Mouse (Mus musculus): Measurements from ENCODE around the gene Pdzd3. TPM values are rescaled to one million over a fixed set of nuclear protein-coding genes. Genes with fewer than 3 reads are reported as not detected.

Pdzd3 gene
- total RNA-seq (2023) = under 1 TPM in 1 of 2 experiments, not detected in 1; 0.50 TPM

DNA sequence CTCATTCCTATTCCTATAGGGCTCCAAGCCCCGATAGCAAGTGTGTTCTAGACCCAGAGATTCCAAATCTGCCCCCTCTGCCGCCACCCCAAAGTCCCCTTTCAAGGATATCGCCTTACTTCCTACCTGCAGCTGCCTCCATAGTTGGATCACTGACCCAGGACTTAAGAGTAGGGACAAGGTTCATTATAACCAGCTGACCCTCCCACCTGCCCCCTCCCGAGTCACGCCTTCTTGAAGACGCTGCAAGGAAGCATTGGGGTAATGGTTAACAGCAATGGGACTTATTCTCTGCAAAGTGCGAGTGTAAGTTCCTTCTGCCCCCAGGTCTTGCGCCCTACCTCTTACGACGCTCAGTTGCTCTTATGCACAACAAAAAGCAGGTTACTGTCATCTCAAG, at the start of gene Pdzd3:
Pdzd3 (minus strand) TSS at position 158 of the 400 bp plus-strand sequence.

DNA sequence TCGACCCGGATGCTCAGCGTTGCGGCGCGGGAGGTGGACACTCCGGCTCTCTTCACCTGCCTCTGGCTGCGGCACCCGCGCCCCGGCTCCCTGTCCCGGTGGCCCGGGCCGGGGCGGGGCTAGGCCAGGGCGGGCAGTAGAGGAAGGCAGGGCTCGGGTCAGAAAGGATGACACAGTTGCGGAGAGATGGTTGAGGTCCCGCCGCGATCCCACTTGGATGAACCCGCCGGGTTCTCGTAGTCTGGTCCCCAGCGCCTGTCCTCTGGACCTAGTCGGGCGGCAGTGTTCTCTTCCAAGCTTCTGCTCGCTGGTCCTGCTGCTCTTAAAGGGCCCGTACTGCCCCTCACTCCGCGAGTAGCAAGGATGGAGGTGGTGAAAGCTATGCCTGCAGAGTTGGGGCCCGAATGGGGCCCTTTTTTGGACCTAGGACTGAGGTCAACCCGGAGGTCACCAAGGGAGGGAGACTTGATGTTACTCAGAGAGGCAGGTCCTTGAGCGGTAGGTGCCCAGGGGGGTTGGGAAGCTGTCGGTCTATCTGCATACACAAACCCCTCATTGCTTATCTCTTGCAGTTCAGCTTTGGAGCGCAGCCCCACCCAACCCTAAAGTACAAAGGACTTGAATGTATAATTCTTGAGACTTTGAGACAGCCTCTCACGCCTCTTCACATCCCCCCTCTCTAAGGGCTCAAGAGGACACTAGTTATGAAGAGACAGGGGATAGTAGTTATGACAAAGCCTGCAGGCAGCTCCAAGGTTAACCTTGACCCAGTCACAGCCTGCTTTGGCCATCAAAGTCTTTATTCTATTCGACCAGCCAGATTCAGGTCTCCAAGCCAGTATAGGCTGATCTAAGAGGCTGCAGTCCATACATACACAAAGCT, 37.0 kb upstream of the Pdzd3 start, which contains the start of gene Abcg4:
Abcg4 (minus strand) TSS at position 540 of the 883 bp plus-strand sequence.

DNA sequence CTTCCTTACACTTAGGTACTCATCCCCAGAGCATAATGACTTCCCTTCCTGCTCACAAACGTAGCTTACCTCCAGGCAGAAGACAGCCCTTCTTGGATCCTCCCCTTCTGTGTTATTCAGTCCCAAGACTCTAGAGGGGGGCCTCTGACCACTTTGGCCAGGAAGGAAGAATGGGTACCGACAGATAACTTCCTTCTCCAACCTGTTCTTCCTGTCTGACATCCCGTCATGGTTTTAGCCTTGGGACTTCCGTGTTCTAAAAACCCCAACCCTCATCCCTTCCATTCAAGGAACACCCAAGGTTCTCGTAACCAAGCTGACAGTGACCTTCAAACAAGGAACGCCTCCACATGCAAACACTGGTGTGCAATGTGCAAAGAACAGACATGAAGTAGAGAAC, 17.2 kb upstream of the Pdzd3 start, which contains the start of gene Nlrx1:
Nlrx1 (minus strand) TSS at position 168 of the 400 bp plus-strand sequence.

DNA sequence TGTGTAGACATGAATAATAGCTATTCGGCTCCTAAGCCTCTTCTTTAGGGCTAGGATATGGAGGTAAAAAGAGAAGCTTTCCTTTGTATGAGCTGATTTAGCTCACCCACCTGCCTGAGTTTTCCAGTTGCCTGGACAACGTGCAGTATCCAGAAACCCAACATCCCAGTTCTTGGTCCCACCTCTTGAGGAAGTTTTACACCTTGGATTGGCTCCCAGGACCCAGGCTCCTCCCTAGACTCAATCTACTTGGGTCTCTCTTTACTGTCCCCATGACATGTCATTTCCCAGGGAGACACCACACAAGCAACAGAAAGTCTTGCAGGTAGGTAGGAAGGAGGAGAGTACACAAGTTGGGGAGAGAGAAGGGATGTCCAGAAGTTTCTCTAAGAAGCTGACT, 10.9 kb downstream of the Pdzd3 start, which contains the start of gene Ccdc153:
Ccdc153 (plus strand) TSS at position 278 of the 400 bp plus-strand sequence.

DNA sequence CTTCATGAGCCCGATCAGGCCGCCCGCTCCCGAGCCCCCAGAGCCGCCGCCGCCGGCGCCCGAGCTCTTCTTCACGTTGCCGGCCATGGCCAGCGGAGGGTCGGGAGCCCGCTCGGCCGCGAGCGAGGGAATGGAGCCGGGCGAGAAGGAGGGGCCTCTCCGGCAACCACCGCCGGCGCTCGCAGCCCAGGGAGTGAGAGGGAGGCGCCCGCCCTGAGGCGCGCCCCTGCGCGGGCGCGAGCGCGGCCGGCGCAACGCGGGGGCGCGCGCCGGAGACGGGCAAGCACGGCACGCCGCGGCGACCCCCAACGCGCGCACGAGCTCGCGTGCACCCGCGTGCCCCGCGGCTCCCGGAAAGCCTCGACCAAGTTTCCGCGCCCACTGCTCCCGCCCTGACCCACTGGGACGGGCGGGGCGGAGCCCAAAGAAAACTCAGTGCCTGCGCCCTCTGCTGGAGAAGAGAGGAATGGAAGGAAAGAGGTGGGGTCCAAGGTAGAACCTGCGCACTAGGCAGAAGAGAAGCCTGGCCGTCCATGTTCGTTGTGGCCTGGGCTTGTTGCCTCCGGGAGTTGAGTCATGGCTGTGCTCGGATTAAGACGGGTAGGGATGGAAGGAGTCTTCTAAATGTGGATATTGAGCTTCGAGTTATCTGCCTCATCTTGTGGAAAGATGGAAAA, 17.3 kb downstream of the Pdzd3 start, which contains the start of gene Cbl:
Cbl (minus strand) TSS at position 248 of the 677 bp plus-strand sequence.

Other genes starting within 250 kb of the Pdzd3 start
- gene Thy1, start 208.1 kb downstream of the Pdzd3 start, total RNA-seq (2023) = 100 to 1,000 TPM; 830 to 871 TPM
- 10 to 100 TPM; 17.1 to 18.9 TPM for gene Usp2, start 184.4 kb downstream of the Pdzd3 start, total RNA-seq (2023)
- gene Mfrp, start 149.7 kb downstream of the Pdzd3 start, total RNA-seq (2023) = under 1 TPM; 0.29 to 0.30 TPM
- under 1 TPM in 1 of 2 experiments, not detected in 1; 0.83 TPM for gene C1qtnf5, start 144.2 kb downstream of the Pdzd3 start, total RNA-seq (2023)
- under 1 TPM in 1 of 2 experiments, not detected in 1; 0.17 TPM for gene Gm49380, start 138.0 kb downstream of the Pdzd3 start, total RNA-seq (2023)
- 10 to 100 TPM; 21.5 to 25.5 TPM for gene Rnf26, start 138.0 kb downstream of the Pdzd3 start, total RNA-seq (2023)
- gene Mcam, start 117.0 kb downstream of the Pdzd3 start, total RNA-seq (2023) = under 1 TPM; 0.33 to 0.79 TPM
- gene Cbl, start 17.4 kb downstream of the Pdzd3 start, total RNA-seq (2023) = 100 to 1,000 TPM; 169 to 185 TPM
- gene Ccdc153, start 10.8 kb downstream of the Pdzd3 start, total RNA-seq (2023) = not detected
- 1 to 10 TPM; 3.6 to 5.0 TPM for gene Nlrx1, start 17.1 kb upstream of the Pdzd3 start, total RNA-seq (2023)
- gene Abcg4, start 37.1 kb upstream of the Pdzd3 start, total RNA-seq (2023) = under 1 TPM in 1 of 2 experiments, not detected in 1; 0.47 TPM
- 10 to 100 TPM; 55.1 to 69.3 TPM for gene Hinfp, start 54.2 kb upstream of the Pdzd3 start, total RNA-seq (2023)
- gene C2cd2l, start 68.8 kb upstream of the Pdzd3 start, total RNA-seq (2023) = 10 to 100 TPM; 17.0 to 29.0 TPM
- 10 to 100 TPM in 1 of 2 experiments, 1 to 10 TPM in 1; 8.9 to 11.5 TPM for gene Dpagt1, start 74.5 kb upstream of the Pdzd3 start, total RNA-seq (2023)
- 10 to 100 TPM; 37.5 to 58.5 TPM for gene H2afx, start 83.2 kb upstream of the Pdzd3 start, total RNA-seq (2023)
- gene Hmbs, start 92.8 kb upstream of the Pdzd3 start, total RNA-seq (2023) = 10 to 100 TPM; 18.0 to 24.2 TPM
- gene Vps11, start 110.2 kb upstream of the Pdzd3 start, total RNA-seq (2023) = 10 to 100 TPM; 51.2 to 57.1 TPM
- gene Hyou1, start 128.0 kb upstream of the Pdzd3 start, total RNA-seq (2023) = 10 to 100 TPM; 71.4 to 78.9 TPM
- gene Slc37a4, start 145.4 kb upstream of the Pdzd3 start, total RNA-seq (2023) = 10 to 100 TPM; 16.4 to 18.4 TPM
- gene Rps25, start 155.7 kb upstream of the Pdzd3 start, total RNA-seq (2023) = 1,000 to 10,000 TPM; 2,876 to 2,979 TPM
- 10 to 100 TPM; 50.5 to 56.7 TPM for gene Trappc4, start 156.1 kb upstream of the Pdzd3 start, total RNA-seq (2023)
- gene Ccdc84, start 167.1 kb upstream of the Pdzd3 start, total RNA-seq (2023) = 10 to 100 TPM; 33.1 to 41.6 TPM
- gene Foxr1, start 189.7 kb upstream of the Pdzd3 start, total RNA-seq (2023) = not detected
- gene Upk2, start 203.5 kb upstream of the Pdzd3 start, total RNA-seq (2023) = not detected
- gene Bcl9l, start 231.4 kb upstream of the Pdzd3 start, total RNA-seq (2023) = 100 to 1,000 TPM; 207 to 232 TPM